Mouse (Mus musculus) heart, postnatal 0 days (tissue): ENCODE results near the gene Wdr91.

Experiments used
- CTCF ChIP-seq: IDR thresholded peaks from 2 replicates; pipeline ENCODE4 v1.5.1; 2016; ENCODE audit warnings: antibody characterized with exemption, control low read depth, low read depth
- EP300 ChIP-seq: IDR thresholded peaks from 2 replicates; pipeline ENCODE4 v1.6.1; 2016; ENCODE audit warnings: antibody characterized with exemption, low read depth

- TF ChIP-seq CTCF (no peak), EP300 (no peak)
Measured at GRCm38 (mm10) chr6:34943499-34943898, 32.8 kb upstream of the Wdr91 start.
